Mouse (Mus musculus): ENCODE results near the gene Zfpl1.

DNA sequence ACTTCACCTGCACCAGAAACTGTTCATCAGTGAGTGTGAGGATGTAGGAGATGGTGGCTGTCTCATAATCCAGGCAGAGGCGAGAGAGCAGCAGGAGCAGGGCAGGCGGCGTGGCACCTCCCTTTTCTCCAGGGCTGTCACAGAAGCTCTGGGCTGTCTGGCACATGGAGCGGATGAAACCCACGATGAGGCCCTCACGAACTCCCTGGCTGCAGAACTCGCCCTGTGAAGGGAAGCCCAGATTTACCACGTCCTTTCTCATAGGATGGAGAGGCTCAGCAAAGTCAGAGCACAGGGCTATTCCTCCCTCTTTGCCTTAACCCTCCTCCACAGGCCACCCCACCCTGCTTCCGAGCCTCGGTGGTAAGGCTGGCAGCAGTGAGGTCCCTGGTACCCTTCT lies 14.9 kb downstream of the Zfpl1 start:
- TF ChIP-seq CTCF (IDR thresholded peaks at IDR 0.05; ENCODE audit: control insufficient read depth, insufficient read depth, low read length) (no peak), POLR2A (IDR thresholded peaks at IDR 0.05; ENCODE audit: borderline replicate concordance, control insufficient read depth, low read depth, low read length) (no peak)

Measured in bone marrow, adult 2 months (tissue).